Mouse (Mus musculus) embryo, embryonic 10 days (tissue): ENCODE results near the gene Gm5485.
A peak's percentile ranks its signal among the peaks of the same experiment; 100 is the strongest.

Source experiments
- DNase-seq: peaks from one replicate; pipeline ENCODE4 v3.0.0-alpha.2; 2015; ENCODE audit warnings: low spot score

Gm5485 gene

GRCm38 (mm10) chr16:48412246-48412645 lies at the start of gene Gm5485:
TSS of gene Gm5485 (minus strand) at chr16:48412416.
- DNase-seq: no peak

GRCm38 (mm10) chr16:48453264-48453663 lies 41.0 kb upstream of the Gm5485 start:
- no peak for DNase-seq

- no peak for DNase-seq
These were observed 34.1 kb upstream of the Gm5485 start for GRCm38 (mm10) chr16:48446161-48446925.

GRCm38 (mm10) chr16:48444589-48444988 lies 32.4 kb upstream of the Gm5485 start:
- no peak for DNase-seq

GRCm38 (mm10) chr16:48437476-48437875 lies 25.3 kb upstream of the Gm5485 start:
- DNase-seq: no peak

GRCm38 (mm10) chr16:48435454-48435853 lies 23.2 kb upstream of the Gm5485 start:
- DNase-seq: no peak

- DNase-seq: no peak
These were observed 18.8 kb upstream of the Gm5485 start, which contains the start of gene Morc1 for GRCm38 (mm10) chr16:48431027-48431426. TSS of gene Morc1 (plus strand) at chr16:48431237.

- no peak for DNase-seq
These were observed 17.2 kb upstream of the Gm5485 start for GRCm38 (mm10) chr16:48429427-48429826.

GRCm38 (mm10) chr16:48424069-48424468 lies 11.9 kb upstream of the Gm5485 start:
- no peak for DNase-seq

- no peak for DNase-seq
These were observed 10.3 kb upstream of the Gm5485 start for GRCm38 (mm10) chr16:48422501-48422900.

GRCm38 (mm10) chr16:48419035-48419434 lies 6.8 kb upstream of the Gm5485 start:
- DNase-seq: no peak

- no peak for DNase-seq
These were observed 6.3 kb upstream of the Gm5485 start for GRCm38 (mm10) chr16:48418557-48418956.

- DNase-seq: no peak
These were observed 2.1 kb downstream of the Gm5485 start for GRCm38 (mm10) chr16:48410125-48410524.

- DNase-seq: peak; percentile 41
These were observed 2.6 kb downstream of the Gm5485 start for GRCm38 (mm10) chr16:48409580-48409979.

- no peak for DNase-seq
These were observed 6.4 kb downstream of the Gm5485 start for GRCm38 (mm10) chr16:48405674-48406403.

GRCm38 (mm10) chr16:48404009-48404408 lies 8.2 kb downstream of the Gm5485 start:
- DNase-seq: no peak

- DNase-seq: no peak
These were observed 8.8 kb downstream of the Gm5485 start for GRCm38 (mm10) chr16:48403423-48403822.

- DNase-seq: no peak
These were observed 9.3 kb downstream of the Gm5485 start for GRCm38 (mm10) chr16:48402963-48403362.

GRCm38 (mm10) chr16:48395278-48395677 lies 16.9 kb downstream of the Gm5485 start:
- DNase-seq: no peak

GRCm38 (mm10) chr16:48386982-48387381 lies 25.2 kb downstream of the Gm5485 start:
- DNase-seq: no peak

GRCm38 (mm10) chr16:48383582-48384257 lies 28.5 kb downstream of the Gm5485 start:
- DNase-seq: no peak

- DNase-seq: no peak
These were observed 38.3 kb downstream of the Gm5485 start for GRCm38 (mm10) chr16:48373711-48374485.
